Mouse (Mus musculus) cerebellum, adult 2 months (tissue): ENCODE data around the gene Vmn1r5. TPM values are rescaled to one million over a fixed set of nuclear protein-coding genes. Genes with fewer than 3 reads are reported as not detected.
"Not testable (repeated sequence)": the region's sequence is repeated elsewhere in the genome, so short reads cannot be mapped to it uniquely, and the experiment has no call there.

Experiments
- DNase-seq, 2 experiments: peaks; one replicate each; pipeline ENCODE4 v3.0.0; 2021
- H3K27ac ChIP-seq: fragments of 200-500 bp; 2 replicates; pipeline ENCODE4 v1.5.1; 2012; ENCODE audit warnings: low read length, control low read depth, inconsistent platforms; ENCODE audit not compliant: insufficient read depth
- H3K27me3 ChIP-seq: fragments of 200-500 bp; 2 replicates; pipeline ENCODE4 v1.6.1; 2012; ENCODE audit warnings: inconsistent platforms, mild to moderate bottlenecking, low read length, moderate library complexity; ENCODE audit not compliant: control insufficient read depth, insufficient read depth
- H3K4me1 ChIP-seq: fragments of 200-500 bp; 2 replicates; pipeline ENCODE4 v1.6.1; 2011; ENCODE audit warnings: low read length; ENCODE audit not compliant: control insufficient read depth, insufficient read depth
- H3K4me3 ChIP-seq: fragments of 200-500 bp; replicated peaks from 2 replicates; pipeline ENCODE3; 2011; ENCODE audit warnings: mild to moderate bottlenecking, low read depth, low read length, control low read depth; ENCODE audit not compliant: insufficient read depth
- CTCF ChIP-seq: fragments of 200-500 bp; IDR thresholded peaks from 2 replicates; pipeline ENCODE4 v1.5.1; 2011; ENCODE audit warnings: low read depth, mild to moderate bottlenecking, control low read depth, low read length, moderate library complexity, borderline replicate concordance; ENCODE audit not compliant: insufficient read depth
- POLR2A ChIP-seq: fragments of 200-500 bp; IDR thresholded peaks from 2 replicates; pipeline ENCODE4 v1.6.1; 2011; ENCODE audit warnings: low read length, control low read depth, borderline replicate concordance; ENCODE audit not compliant: insufficient read depth
- WGBS: fragments of 180-500 bp; shearing (Covaris S2); methylation state at CpG from one replicate; pipeline ENCODE4 v1.1.7; 2018; 5-methylcytosine and 5-hydroxymethylcytosine counted together
- polyA plus RNA-seq: library from polyadenylated mRNA; depleted of rRNA; stranded (reverse); fragments of >200 nt; gene quantifications from 2 replicates; pipeline ENCODE4 v1.2.3, GENCODE M21; 2012; rRNA removed

The Vmn1r5 gene
- polyA plus RNA-seq, 1 experiment: not detected

GRCm38 (mm10) chr6:56996943-56997342, 26.9 kb downstream of the Vmn1r5 start, which contains the start of gene Vmn1r6:
Vmn1r6 (plus strand) TSS chr6:56997243.
- no peaks in the 10 kb centered on the region for H3K4me1 ChIP-seq
- H3K4me3 ChIP-seq: no peak within 1 kb of the TSS
- no peak for DNase-seq
- 79% methylated on average over 2 of the region's 2 CpGs for WGBS
- no peaks in the 10 kb centered on the region for H3K27me3 ChIP-seq
- TF ChIP-seq POLR2A: no peak
- TF ChIP-seq CTCF: no peak
- no peak within 1 kb of the TSS for H3K27ac ChIP-seq

- not testable (repeated sequence) for H3K27me3 ChIP-seq, H3K27ac ChIP-seq, H3K4me3 ChIP-seq, H3K4me1 ChIP-seq, DNase-seq
- 86% methylated on average over 2 of the region's 2 CpGs for WGBS
Measured at GRCm38 (mm10) chr6:57025224-57025623, 55.2 kb downstream of the Vmn1r5 start, which contains the start of gene Vmn1r7. Vmn1r7 (minus strand) TSS chr6:57025324.

- TF ChIP-seq CTCF: no peak
- no peak for TF ChIP-seq POLR2A
- Histone ChIP-seq H3K4me3 (no peak within 1 kb of the TSS), H3K4me1 (no peaks in the 10 kb centered on the region), H3K27ac (no peak within 1 kb of the TSS), H3K27me3 (no peaks in the 10 kb centered on the region)
- no peak for DNase-seq
Measured at GRCm38 (mm10) chr6:57031984-57032383, 61.9 kb downstream of the Vmn1r5 start, which contains the start of gene Vmn1r8. Vmn1r8 (plus strand) TSS chr6:57032284.

- DNase-seq: no peak
- WGBS: 80% methylated on average over 2 of the region's 2 CpGs
- H3K27ac ChIP-seq: no peak overlapping the region
- H3K27me3 ChIP-seq: no peaks in the 10 kb centered on the region
- no peaks in the 10 kb centered on the region for H3K4me1 ChIP-seq
- no peak overlapping the region for H3K4me3 ChIP-seq
- no peak for TF ChIP-seq CTCF
- no peak for TF ChIP-seq POLR2A
Measured at GRCm38 (mm10) chr6:57034674-57035073, 64.6 kb downstream of the Vmn1r5 start.

Other genes starting within 250 kb of the Vmn1r5 start
- gene Kbtbd2, start 172.5 kb upstream of the Vmn1r5 start, polyA plus RNA-seq: 34.4 and 35.6 TPM in 2 replicates
- gene Fkbp9, start 138.2 kb upstream of the Vmn1r5 start, polyA plus RNA-seq: 19.3 and 19.7 TPM in 2 replicates
- 38.8 and 47.7 TPM in 2 replicates for gene Nt5c3, start 46.3 kb upstream of the Vmn1r5 start, polyA plus RNA-seq
- 0.33 and 0.59 TPM in 2 replicates for gene Vmn1r4, start 46.3 kb upstream of the Vmn1r5 start, polyA plus RNA-seq
- gene Vmn1r6, start 27.0 kb downstream of the Vmn1r5 start, polyA plus RNA-seq: not detected in 2 replicates
- not detected in 2 replicates for gene Vmn1r7, start 55.1 kb downstream of the Vmn1r5 start, polyA plus RNA-seq
- gene Vmn1r8, start 62.0 kb downstream of the Vmn1r5 start, polyA plus RNA-seq: not detected in 2 replicates
- gene Vmn1r9, start 96.5 kb downstream of the Vmn1r5 start, polyA plus RNA-seq: not detected in 2 replicates
- not detected in 2 replicates for gene Vmn1r10, start 139.2 kb downstream of the Vmn1r5 start, polyA plus RNA-seq
- not detected in 2 replicates for gene Vmn1r11, start 163.2 kb downstream of the Vmn1r5 start, polyA plus RNA-seq
- gene Vmn1r12, start 186.6 kb downstream of the Vmn1r5 start, polyA plus RNA-seq: not detected in 2 replicates
- gene Vmn1r13, start 233.0 kb downstream of the Vmn1r5 start, polyA plus RNA-seq: not detected in 2 replicates